Mouse (Mus musculus) neural tube, embryonic 14.5 days (tissue): ENCODE measurements around the gene Jak3. TPM values are rescaled to one million over a fixed set of nuclear protein-coding genes. Genes with fewer than 3 reads are reported as not detected.
"Not testable (repeated sequence)": the region's sequence is repeated elsewhere in the genome, so short reads cannot be mapped to it uniquely, and the experiment has no call there.

ENCODE experiments used
- ATAC-seq: fragments of 200-750 bp; cut with Nextera tagmentation; 2 replicates; pipeline ENCODE4 v1.8.0; 2017; ENCODE audit warnings: low read depth, mild to moderate bottlenecking, moderate TSS enrichment, moderate library complexity
- H3K27ac ChIP-seq: fragments of 300-500 bp; sonication (generic); 2 replicates; pipeline ENCODE4 v1.5.1; 2014; ENCODE audit warnings: low read depth, mild to moderate bottlenecking, control low read depth, low read length, moderate library complexity, mixed read lengths
- H3K27me3 ChIP-seq: fragments of 300-500 bp; sonication (generic); 2 replicates; pipeline ENCODE4 v1.6.1; 2014; ENCODE audit warnings: low read length; ENCODE audit not compliant: control insufficient read depth, insufficient read depth
- H3K36me3 ChIP-seq: fragments of 300-500 bp; sonication (generic); 2 replicates; pipeline ENCODE4 v1.6.1; 2014; ENCODE audit warnings: low read length, mixed read lengths; ENCODE audit not compliant: control insufficient read depth, insufficient read depth
- H3K4me1 ChIP-seq: fragments of 300-500 bp; sonication (generic); 2 replicates; pipeline ENCODE4 v1.6.1; 2014; ENCODE audit warnings: low read length; ENCODE audit not compliant: control insufficient read depth, insufficient read depth
- H3K4me2 ChIP-seq: fragments of 300-500 bp; sonication (generic); 2 replicates; pipeline ENCODE4 v1.6.1; 2014; ENCODE audit warnings: mild to moderate bottlenecking, low read depth, low read length, control low read depth
- H3K4me3 ChIP-seq: fragments of 300-500 bp; sonication (generic); 2 replicates; pipeline ENCODE4 v1.5.1; 2014; ENCODE audit warnings: low read depth, low read length, control low read depth, mixed read lengths
- H3K9ac ChIP-seq: fragments of 300-500 bp; sonication (generic); replicated peaks from 2 replicates; pipeline ENCODE4 v1.6.1; 2014; ENCODE audit warnings: low read depth, mild to moderate bottlenecking, control low read depth, low read length, mixed read lengths
- H3K9me3 ChIP-seq: fragments of 300-500 bp; sonication (generic); 2 replicates; pipeline ENCODE4 v1.6.1; 2016; ENCODE audit warnings: low read length; ENCODE audit not compliant: control insufficient read depth
- microRNA-seq: library from miRNA; unstranded; fragments of <30 nt; microRNA quantifications from one replicate; pipeline ENCODE4, GENCODE M21; 2016
- polyA plus RNA-seq: library from polyadenylated mRNA; unstranded; fragments of >200 nt; fragmentation: Nextera tagmentation; extraction: Ambion mirVana; gene quantifications from 2 replicates; pipeline ENCODE4 v1.2.1, GENCODE M21; 2014

The Jak3 gene
- polyA plus RNA-seq, 1 experiment from 2014 or later, result 2.8 TPM

DNA sequence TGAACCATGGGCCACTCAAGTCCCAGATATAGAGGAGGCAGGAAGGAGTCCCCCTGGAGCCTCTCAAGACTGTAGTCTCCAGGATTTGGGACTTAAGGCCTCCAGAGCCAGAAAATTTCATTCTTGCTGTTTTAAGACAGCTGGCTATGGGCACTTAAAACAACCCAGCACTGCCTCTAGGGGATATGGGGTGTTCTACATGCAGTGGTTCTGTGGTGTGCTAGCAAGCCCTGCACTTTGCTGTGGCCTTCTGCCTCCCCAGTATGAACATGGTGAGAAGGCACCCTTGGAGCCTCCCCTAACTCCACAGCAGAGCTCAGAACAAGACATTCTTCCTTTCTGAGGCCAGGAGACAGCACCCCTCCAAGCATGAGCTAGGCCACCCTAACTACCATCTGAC, 62.2 kb downstream of the Jak3 start:
- H3K4me1 ChIP-seq, H3K36me3 ChIP-seq, H3K27me3 ChIP-seq, ATAC-seq, H3K4me2 ChIP-seq, H3K27ac ChIP-seq, H3K9ac ChIP-seq, H3K9me3 ChIP-seq, H3K4me3 ChIP-seq: not testable (repeated sequence)

Small RNA genes within 50 kb of the gene (microRNA-seq; reads per million reads assigned to microRNA genes)
- 2.0 reads per million for gene Mir6769b

Other genes starting within 250 kb of the Jak3 start
- 101 and 104 TPM in 2 replicates for gene Abhd8, start 212.6 kb upstream of the Jak3 start, polyA plus RNA-seq
- gene Mrpl34, start 211.3 kb upstream of the Jak3 start, polyA plus RNA-seq, result 186 and 189 TPM in 2 replicates
- gene Dda1, start 207.1 kb upstream of the Jak3 start, polyA plus RNA-seq, result 236 and 251 TPM in 2 replicates
- gene Ano8, start 190.3 kb upstream of the Jak3 start, polyA plus RNA-seq, result 6.9 and 8.4 TPM in 2 replicates
- 5.5 and 5.9 TPM in 2 replicates for gene Gtpbp3, start 188.2 kb upstream of the Jak3 start, polyA plus RNA-seq
- 5.4 and 9.8 TPM in 2 replicates for gene Plvap, start 164.5 kb upstream of the Jak3 start, polyA plus RNA-seq
- gene Ccdc194, start 150.6 kb upstream of the Jak3 start, polyA plus RNA-seq, result 0.14 TPM in 1 of 2 replicates, not detected in the other
- gene Bst2, start 138.8 kb upstream of the Jak3 start, polyA plus RNA-seq, result 0.27 and 6.0 TPM in 2 replicates
- gene Mvb12a, start 133.4 kb upstream of the Jak3 start, polyA plus RNA-seq, result 69.0 and 70.6 TPM in 2 replicates
- not detected in 2 replicates for gene Tmem221, start 117.4 kb upstream of the Jak3 start, polyA plus RNA-seq
- not detected in 2 replicates for gene Nxnl1, start 109.7 kb upstream of the Jak3 start, polyA plus RNA-seq
- 61.0 and 70.0 TPM in 2 replicates for gene Slc27a1, start 107.4 kb upstream of the Jak3 start, polyA plus RNA-seq
- gene Pgls, start 84.1 kb upstream of the Jak3 start, polyA plus RNA-seq, result 239 and 259 TPM in 2 replicates
- 7.5 and 9.3 TPM in 2 replicates for gene Fam129c, start 78.6 kb upstream of the Jak3 start, polyA plus RNA-seq
- 71.9 and 78.5 TPM in 2 replicates for gene Colgalt1, start 65.3 kb upstream of the Jak3 start, polyA plus RNA-seq
- gene Unc13a, start 4.5 kb upstream of the Jak3 start, polyA plus RNA-seq, result 17.8 and 20.6 TPM in 2 replicates
- gene Insl3, start 12.9 kb downstream of the Jak3 start, polyA plus RNA-seq, result 0.55 and 1.0 TPM in 2 replicates
- gene B3gnt3, start 25.5 kb downstream of the Jak3 start, polyA plus RNA-seq, result 0.11 and 0.53 TPM in 2 replicates
- 49.1 and 62.7 TPM in 2 replicates for gene Fcho1, start 49.4 kb downstream of the Jak3 start, polyA plus RNA-seq
- gene Zfp709, start 205.7 kb downstream of the Jak3 start, polyA plus RNA-seq, result 10.4 and 11.1 TPM in 2 replicates
- 15.4 and 19.7 TPM in 2 replicates for gene Zfp882, start 232.3 kb downstream of the Jak3 start, polyA plus RNA-seq
- gene Zfp617, start 232.3 kb downstream of the Jak3 start, polyA plus RNA-seq, result 40.8 and 44.9 TPM in 2 replicates